Mouse (Mus musculus) ES-E14 (cell line): ENCODE measurements around the gene Madd.

Source experiments
- CHD2 ChIP-seq: IDR thresholded peaks from 2 replicates; pipeline ENCODE4 v1.6.1; 2014; ENCODE audit warnings: mild to moderate bottlenecking, low read depth, low read length, inconsistent platforms
- HCFC1 ChIP-seq: IDR thresholded peaks from 2 replicates; pipeline ENCODE4 v1.6.1; 2012; ENCODE audit warnings: low read length, inconsistent platforms, borderline replicate concordance; ENCODE audit not compliant: insufficient read depth
- MAFK ChIP-seq: IDR thresholded peaks from 2 replicates; pipeline ENCODE4 v1.6.1; 2014; ENCODE audit warnings: mild to moderate bottlenecking, low read depth, low read length, inconsistent platforms; ENCODE audit not compliant: insufficient read depth
- ZC3H11A ChIP-seq: IDR thresholded peaks from 2 replicates; pipeline ENCODE4 v1.6.1; 2012; ENCODE audit warnings: low read depth, mild to moderate bottlenecking, inconsistent platforms, low read length, borderline replicate concordance
- ZNF384 ChIP-seq: IDR thresholded peaks from 2 replicates; pipeline ENCODE4 v1.6.1; 2012; ENCODE audit warnings: low read depth, low read length, inconsistent platforms

DNA sequence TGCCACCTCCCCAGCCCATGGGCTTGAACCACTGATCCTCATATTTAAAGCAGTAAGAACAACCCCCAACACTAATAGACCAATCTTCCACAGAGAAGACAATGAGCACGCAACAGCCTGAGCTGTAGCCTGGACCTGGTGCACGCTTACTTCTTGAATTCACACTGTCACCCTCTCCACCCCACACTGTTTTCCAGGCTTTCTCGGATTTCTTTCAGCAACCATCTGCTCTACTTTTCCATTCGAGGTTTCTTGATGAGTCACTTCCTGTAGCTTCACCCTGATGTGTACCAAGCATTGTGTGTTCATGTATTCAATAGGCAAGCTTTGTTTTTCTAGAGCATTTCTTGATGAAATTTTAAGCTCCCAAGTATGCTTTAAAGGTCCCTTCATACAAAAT lies 3.8 kb upstream of the Madd start:
- TF ChIP-seq ZNF384: no peak
- no peak for TF ChIP-seq MAFK
- no peak for TF ChIP-seq ZC3H11A
- no peak for TF ChIP-seq HCFC1
- TF ChIP-seq CHD2: no peak
